Mouse (Mus musculus) limb, embryonic 12.5 days (tissue): ENCODE measurements around the gene Casp7. TPM values are rescaled to one million over a fixed set of nuclear protein-coding genes. Genes with fewer than 3 reads are reported as not detected.
"Not testable (repeated sequence)": the region's sequence is repeated elsewhere in the genome, so short reads cannot be mapped to it uniquely, and the experiment has no call there.

Experiments used
- ATAC-seq: fragments of 200-750 bp; cut with Nextera tagmentation; 2 replicates; pipeline ENCODE4 v1.8.0; 2017; ENCODE audit warnings: low read depth, moderate TSS enrichment; ENCODE audit not compliant: insufficient number of reproducible peaks, insufficient read depth, low FRiP score, low TSS enrichment
- H3K27ac ChIP-seq: fragments of 300-500 bp; sonication (generic); 2 replicates; pipeline ENCODE4 v1.5.1; 2016; ENCODE audit warnings: mild to moderate bottlenecking, moderate library complexity
- H3K27me3 ChIP-seq: fragments of 300-500 bp; sonication (generic); 2 replicates; pipeline ENCODE4 v1.6.1; 2016; ENCODE audit warnings: mild to moderate bottlenecking, moderate library complexity
- H3K36me3 ChIP-seq: fragments of 300-500 bp; sonication (generic); 2 replicates; pipeline ENCODE4 v1.6.1; 2016; ENCODE audit warnings: mild to moderate bottlenecking, moderate library complexity
- H3K4me1 ChIP-seq: fragments of 300-500 bp; sonication (generic); replicated peaks from 2 replicates; pipeline ENCODE4 v1.6.1; 2016
- H3K4me2 ChIP-seq: fragments of 300-500 bp; sonication (generic); 2 replicates; pipeline ENCODE4 v1.6.1; 2016; ENCODE audit warnings: mild to moderate bottlenecking, moderate library complexity
- H3K4me3 ChIP-seq: fragments of 300-500 bp; sonication (generic); replicated peaks from 2 replicates; pipeline ENCODE4 v1.5.1; 2016; ENCODE audit warnings: mild to moderate bottlenecking
- H3K9ac ChIP-seq: fragments of 300-500 bp; sonication (generic); replicated peaks from 2 replicates; pipeline ENCODE4 v1.6.1; 2016; ENCODE audit warnings: mild to moderate bottlenecking, moderate library complexity
- H3K9me3 ChIP-seq: fragments of 300-500 bp; sonication (generic); 2 replicates; pipeline ENCODE4 v1.6.1; 2016; ENCODE audit warnings: mild to moderate bottlenecking, moderate library complexity
- WGBS: fragments of 180-500 bp; shearing (Covaris S2); methylation state at CpG from one replicate; pipeline ENCODE4 v1.1.7; 2016; 5-methylcytosine and 5-hydroxymethylcytosine counted together
- polyA plus RNA-seq: library from polyadenylated mRNA; unstranded; fragments of >200 nt; fragmentation: Nextera tagmentation; extraction: Ambion mirVana; gene quantifications from 2 replicates; pipeline ENCODE4 v1.2.1, GENCODE M21; 2016

Casp7 gene
- polyA plus RNA-seq, 1 experiment from 2014 or later = 31.5 TPM

GRCm38 (mm10) chr19:56400200-56400599, 3.3 kb downstream of the Casp7 start:
- ATAC-seq = no peak
- Histone ChIP-seq H3K36me3 (peaks cover 11% of the 10 kb centered on the region; the same call in 1 of the 2 replicates), H3K4me1 (peaks cover 38% of the 10 kb centered on the region), H3K4me2 (no peak overlapping the region), H3K9ac (no peak overlapping the region), H3K4me3 (no peak overlapping the region), H3K27me3 (peaks cover 14% of the 10 kb centered on the region), H3K9me3 (no peaks in the 10 kb centered on the region), H3K27ac (no peak overlapping the region)
- 47% methylated on average over 14 of the region's 14 CpGs for WGBS

- Histone ChIP-seq H3K27ac (no peak overlapping the region; the same call in 1 of the 2 replicates), H3K4me3 (no peak overlapping the region), H3K36me3 (peaks cover 22% of the 10 kb centered on the region), H3K4me1 (peaks cover 33% of the 10 kb centered on the region), H3K9me3 (no peaks in the 10 kb centered on the region), H3K4me2 (no peak overlapping the region), H3K9ac (no peak overlapping the region), H3K27me3 (no peaks in the 10 kb centered on the region)
- 29% methylated on average over 6 of the region's 6 CpGs for WGBS
- ATAC-seq = no peak
Measured at GRCm38 (mm10) chr19:56401864-56402263, 4.9 kb downstream of the Casp7 start.

GRCm38 (mm10) chr19:56405824-56406223, 8.9 kb downstream of the Casp7 start:
- no peak for ATAC-seq
- Histone ChIP-seq H3K4me1 (peaks cover 19% of the 10 kb centered on the region), H3K9ac (no peak overlapping the region), H3K27ac (no peak overlapping the region), H3K4me3 (no peak overlapping the region), H3K27me3 (no peaks in the 10 kb centered on the region), H3K4me2 (no peak overlapping the region), H3K9me3 (peaks cover 6% of the 10 kb centered on the region), H3K36me3 (peaks cover 47% of the 10 kb centered on the region)
- 92% methylated on average over 4 of the region's 4 CpGs for WGBS

GRCm38 (mm10) chr19:56406581-56406980, 9.7 kb downstream of the Casp7 start:
- 95% methylated on average over 7 of the region's 7 CpGs for WGBS
- H3K27me3 ChIP-seq = no peaks in the 10 kb centered on the region
- peaks cover 13% of the 10 kb centered on the region for H3K4me1 ChIP-seq
- no peak for ATAC-seq
- H3K4me2 ChIP-seq = no peak overlapping the region
- no peak overlapping the region for H3K9ac ChIP-seq
- H3K27ac ChIP-seq = no peak overlapping the region
- peaks cover 47% of the 10 kb centered on the region for H3K36me3 ChIP-seq
- no peak overlapping the region for H3K4me3 ChIP-seq
- peaks cover 6% of the 10 kb centered on the region for H3K9me3 ChIP-seq

- WGBS = 95% methylated on average over 4 of the region's 4 CpGs
- H3K27ac ChIP-seq, H3K4me1 ChIP-seq, H3K4me2 ChIP-seq, H3K27me3 ChIP-seq, H3K4me3 ChIP-seq, ATAC-seq, H3K9ac ChIP-seq, H3K9me3 ChIP-seq: not testable (repeated sequence)
- peaks cover 39% of the 10 kb centered on the region for H3K36me3 ChIP-seq
Measured at GRCm38 (mm10) chr19:56409884-56410283, 13.0 kb downstream of the Casp7 start.

GRCm38 (mm10) chr19:56418404-56418803, 21.5 kb downstream of the Casp7 start:
- Histone ChIP-seq H3K4me1 (peaks cover 15% of the 10 kb centered on the region), H3K4me3 (no peak overlapping the region), H3K27ac (no peak overlapping the region), H3K36me3 (0 out of 2 replicates have a peak, but pooled peaks cover 4% of the 10 kb centered on the region), H3K4me2 (no peak overlapping the region), H3K9ac (no peak overlapping the region), H3K9me3 (no peaks in the 10 kb centered on the region), H3K27me3 (no peaks in the 10 kb centered on the region)
- no peak for ATAC-seq
- WGBS = 57% methylated on average over 4 of the region's 4 CpGs

- ATAC-seq = no peak
- no peak overlapping the region for H3K4me3 ChIP-seq
- no peaks in the 10 kb centered on the region for H3K9me3 ChIP-seq
- H3K4me1 ChIP-seq = peaks cover 18% of the 10 kb centered on the region
- no peak overlapping the region for H3K9ac ChIP-seq
- 43% methylated on average over 9 of the region's 9 CpGs for WGBS
- 0 out of 2 replicates have a peak, but pooled peaks cover 4% of the 10 kb centered on the region for H3K36me3 ChIP-seq
- no peak overlapping the region for H3K4me2 ChIP-seq
- no peaks in the 10 kb centered on the region for H3K27me3 ChIP-seq
- H3K27ac ChIP-seq = no peak overlapping the region
Measured at GRCm38 (mm10) chr19:56419452-56419851, 22.5 kb downstream of the Casp7 start.

GRCm38 (mm10) chr19:56420345-56420744, 23.4 kb downstream of the Casp7 start:
- Histone ChIP-seq H3K36me3 (0 out of 2 replicates have a peak, but pooled peaks cover 4% of the 10 kb centered on the region), H3K4me1 (peaks cover 18% of the 10 kb centered on the region), H3K9me3 (no peaks in the 10 kb centered on the region), H3K27ac (no peak overlapping the region), H3K4me2 (no peak overlapping the region), H3K4me3 (no peak overlapping the region), H3K27me3 (no peaks in the 10 kb centered on the region), H3K9ac (no peak overlapping the region)
- ATAC-seq = no peak
- WGBS = 93% methylated on average over 3 of the region's 3 CpGs

- H3K4me1 ChIP-seq = peaks cover 18% of the 10 kb centered on the region
- ATAC-seq = 0 out of 2 replicates have a peak, but pooled peaks have one; percentile 40
- no peaks in the 10 kb centered on the region for H3K36me3 ChIP-seq
- no peak overlapping the region for H3K4me3 ChIP-seq
- peak overlapping the region; percentile 46; the same call in 1 of the 2 replicates for H3K27ac ChIP-seq
- H3K27me3 ChIP-seq = no peaks in the 10 kb centered on the region
- no peak overlapping the region for H3K9ac ChIP-seq
- 23% methylated on average over 14 of the region's 14 CpGs for WGBS
- H3K9me3 ChIP-seq = no peaks in the 10 kb centered on the region
- no peak overlapping the region for H3K4me2 ChIP-seq
Measured at GRCm38 (mm10) chr19:56422476-56423338, 25.8 kb downstream of the Casp7 start.

GRCm38 (mm10) chr19:56423370-56423769, 26.4 kb downstream of the Casp7 start:
- Histone ChIP-seq H3K4me3 (no peak overlapping the region), H3K36me3 (no peaks in the 10 kb centered on the region), H3K9me3 (no peaks in the 10 kb centered on the region), H3K4me2 (0 out of 2 replicates have a peak overlapping the region, but pooled peaks have one; percentile 15), H3K27me3 (no peaks in the 10 kb centered on the region), H3K4me1 (peaks cover 18% of the 10 kb centered on the region), H3K27ac (peak overlapping the region; percentile 46; the same call in 1 of the 2 replicates), H3K9ac (no peak overlapping the region)
- 48% methylated on average over 12 of the region's 12 CpGs for WGBS
- no peak for ATAC-seq

- Histone ChIP-seq H3K27me3 (no peaks in the 10 kb centered on the region), H3K9ac (no peak overlapping the region), H3K4me2 (no peak overlapping the region), H3K9me3 (no peaks in the 10 kb centered on the region), H3K36me3 (no peaks in the 10 kb centered on the region), H3K27ac (no peak overlapping the region), H3K4me1 (peaks cover 11% of the 10 kb centered on the region), H3K4me3 (no peak overlapping the region)
- no peak for ATAC-seq
- WGBS = 83% methylated on average over 17 of the region's 17 CpGs
Measured at GRCm38 (mm10) chr19:56424606-56425395, 27.9 kb downstream of the Casp7 start.
